Mouse (Mus musculus): ENCODE results near the gene Vtcn1. TPM values are rescaled to one million over a fixed set of nuclear protein-coding genes. Genes with fewer than 3 reads are reported as not detected.

The Vtcn1 gene
- polyA plus RNA-seq, 1 experiment from 2014 or later, result not detected

Other genes with a start within 250 kb of the Vtcn1 start
- 30.3 and 32.0 TPM in 2 replicates for gene Man1a2, start 140.0 kb upstream of the Vtcn1 start, polyA plus RNA-seq (2015; fragmentation: Nextera tagmentation; extraction: Ambion mirVana)
- 0.74 and 0.91 TPM in 2 replicates for gene Trim45, start 96.7 kb downstream of the Vtcn1 start, polyA plus RNA-seq (2015; fragmentation: Nextera tagmentation; extraction: Ambion mirVana)
- gene Ttf2, start 144.2 kb downstream of the Vtcn1 start, polyA plus RNA-seq (2015; fragmentation: Nextera tagmentation; extraction: Ambion mirVana), result 6.7 and 7.0 TPM in 2 replicates
- gene Cd101, start 204.1 kb downstream of the Vtcn1 start, polyA plus RNA-seq (2015; fragmentation: Nextera tagmentation; extraction: Ambion mirVana), result 0.07 and 0.15 TPM in 2 replicates